Mouse (Mus musculus): ENCODE results near the gene Hist1h4k. TPM values are rescaled to one million over a fixed set of nuclear protein-coding genes. Genes with fewer than 3 reads are reported as not detected.
"Not testable (repeated sequence)": the region's sequence is repeated elsewhere in the genome, so short reads cannot be mapped to it uniquely, and the experiment has no call there.

Hist1h4k gene
- polyA plus RNA-seq, 1 experiment from 2014 or later = 0.84 TPM

DNA sequence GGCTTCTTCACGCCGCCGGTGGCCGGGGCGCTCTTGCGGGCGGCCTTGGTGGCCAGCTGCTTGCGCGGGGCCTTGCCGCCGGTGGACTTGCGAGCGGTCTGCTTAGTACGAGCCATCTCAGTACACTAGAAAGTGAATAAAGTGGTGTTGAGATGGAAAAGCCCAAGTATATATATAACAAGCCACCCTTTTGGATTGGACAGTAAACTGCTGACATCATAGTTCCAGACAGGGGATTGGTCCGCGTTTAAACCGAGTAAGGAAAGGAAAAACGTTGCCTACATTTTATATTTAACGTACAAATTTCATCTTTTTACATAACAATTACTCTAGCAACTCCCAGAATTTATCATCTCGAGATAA lies 32.9 kb upstream of the Hist1h4k start, which contains the start of gene Hist1h3i:
TSS of gene Hist1h3i (minus strand) at position 116 of the 363 bp plus-strand sequence.
- 0% methylated on average over 14 of the region's 20 CpGs for WGBS
- Histone ChIP-seq H3K9ac (peak within 1 kb of the TSS; percentile 70), H3K27ac (replicated peaks) (peak within 1 kb of the TSS; percentile 84), H3K9me3 (no peaks in the 10 kb centered on the region), H3K4me3 (peak within 1 kb of the TSS; percentile 40), H3K4me2 (peak within 1 kb of the TSS; percentile 80), H3K27me3 (no peaks in the 10 kb centered on the region), H3K4me1 (replicated peaks) (peaks cover 59% of the 10 kb centered on the region), H3K36me3 (no peaks in the 10 kb centered on the region)
- peak; percentile 76 for ATAC-seq (ENCODE audit: low read depth)

DNA sequence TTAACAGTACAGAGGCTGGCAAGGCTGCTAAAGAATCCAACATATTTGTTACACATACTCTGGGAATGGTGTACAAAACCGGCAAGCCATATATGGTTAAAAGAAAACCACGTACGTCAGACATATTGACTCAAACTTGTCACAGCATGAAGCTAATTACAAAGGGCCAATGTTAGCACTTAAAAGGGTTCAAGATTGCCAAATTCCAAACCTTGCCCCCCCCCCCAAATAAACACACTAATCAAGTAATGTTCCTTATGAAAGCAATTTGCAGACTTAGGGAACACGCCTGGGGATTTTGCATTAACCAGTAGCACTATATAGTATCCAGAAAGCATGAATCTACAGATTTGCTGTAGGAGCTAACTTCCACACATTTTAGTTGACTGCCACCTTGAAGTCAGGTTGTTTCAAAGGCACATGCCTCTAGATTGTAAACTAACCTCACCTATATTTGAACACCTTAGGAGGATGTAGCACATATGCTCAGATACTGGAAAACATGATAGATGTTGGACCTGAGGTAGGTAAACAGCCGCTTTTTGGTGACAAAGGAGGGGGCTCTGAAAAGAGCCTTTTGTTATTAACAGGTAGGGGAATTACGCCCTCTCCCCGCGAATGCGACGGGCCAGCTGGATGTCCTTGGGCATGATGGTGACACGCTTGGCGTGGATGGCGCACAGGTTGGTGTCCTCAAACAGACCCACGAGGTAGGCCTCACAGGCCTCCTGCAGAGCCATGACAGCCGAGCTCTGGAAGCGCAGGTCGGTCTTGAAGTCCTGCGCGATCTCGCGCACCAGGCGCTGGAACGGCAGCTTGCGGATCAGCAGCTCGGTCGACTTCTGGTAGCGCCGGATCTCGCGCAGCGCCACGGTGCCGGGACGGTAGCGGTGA lies 32.3 kb upstream of the Hist1h4k start:
- ATAC-seq (ENCODE audit: low read depth); H3K36me3 ChIP-seq: not testable (repeated sequence)

DNA sequence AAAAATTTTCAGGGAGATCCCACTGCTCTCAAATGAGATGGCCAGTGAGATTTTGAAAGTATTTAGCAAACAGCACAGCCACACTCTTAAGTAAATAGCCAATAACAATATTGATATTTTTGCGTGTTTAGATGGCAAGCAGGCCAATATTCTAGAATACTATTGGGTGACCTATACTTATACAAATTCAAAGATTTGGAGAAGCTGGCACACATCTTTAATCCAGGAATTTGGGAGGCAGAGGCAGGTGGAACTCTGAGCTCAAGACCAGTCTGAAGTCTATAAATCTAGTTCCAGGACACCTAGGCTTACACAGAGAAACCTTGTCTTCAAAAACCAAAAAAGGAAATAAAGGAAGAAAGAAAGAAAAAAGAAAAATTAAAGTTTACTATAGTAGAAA lies 31.3 kb upstream of the Hist1h4k start:
- no peaks in the 10 kb centered on the region for H3K9me3 ChIP-seq
- no peak overlapping the region for H3K4me2 ChIP-seq
- no peak overlapping the region for H3K27ac ChIP-seq (replicated peaks)
- H3K36me3 ChIP-seq = no peaks in the 10 kb centered on the region
- no peak overlapping the region for H3K9ac ChIP-seq
- 90% methylated on average over 1 of the region's 1 CpGs for WGBS
- H3K4me3 ChIP-seq = no peak overlapping the region
- no peaks in the 10 kb centered on the region for H3K27me3 ChIP-seq
- ATAC-seq (ENCODE audit: low read depth) = no peak
- peaks cover 56% of the 10 kb centered on the region for H3K4me1 ChIP-seq (replicated peaks)

More for the DNA sequence above, 32.3 kb upstream of the Hist1h4k start:
- Histone ChIP-seq H3K9ac (peak overlapping the region; percentile 70), H3K4me1 (replicated peaks) (peaks cover 56% of the 10 kb centered on the region), H3K4me3 (peak overlapping the region; percentile 40), H3K4me2 (peak overlapping the region; percentile 80), H3K27ac (replicated peaks) (peak overlapping the region; percentile 84)
- WGBS = under 1% methylated on average over 18 of the region's 35 CpGs
- H3K9me3 ChIP-seq, H3K27me3 ChIP-seq: not testable (repeated sequence)

DNA sequence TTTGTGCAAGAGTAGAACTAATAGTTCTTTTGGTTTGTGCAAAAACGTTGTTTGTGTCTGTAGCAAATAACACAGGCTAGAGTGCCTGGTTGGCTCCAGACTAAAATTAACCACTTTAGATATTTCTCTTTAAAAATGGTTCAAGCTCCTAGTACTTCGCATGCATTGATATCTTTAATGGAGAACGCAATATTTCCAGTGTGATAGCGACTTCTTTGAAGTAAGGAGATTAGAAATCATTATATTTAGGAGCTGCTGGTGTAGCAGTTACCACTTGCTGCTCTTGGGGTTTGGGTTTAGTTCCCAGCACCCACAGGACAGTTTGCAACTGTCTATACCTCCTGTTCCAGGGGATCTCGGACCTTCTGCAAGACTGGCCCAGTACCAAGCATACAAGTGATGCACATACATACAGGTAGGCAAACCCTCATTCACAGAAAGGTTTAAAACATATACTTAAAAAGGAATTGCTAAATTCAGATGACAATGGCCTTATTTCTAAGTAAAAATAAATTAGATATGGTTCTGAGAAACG lies 30.8 kb upstream of the Hist1h4k start:
- Histone ChIP-seq H3K27ac (replicated peaks) (no peak overlapping the region), H3K4me2 (peak overlapping the region; percentile 94), H3K27me3 (no peaks in the 10 kb centered on the region), H3K36me3 (no peaks in the 10 kb centered on the region), H3K4me1 (replicated peaks) (peaks cover 50% of the 10 kb centered on the region), H3K4me3 (peak overlapping the region; percentile 54; the same call in 1 of the 2 replicates), H3K9me3 (no peaks in the 10 kb centered on the region), H3K9ac (no peak overlapping the region)
- WGBS = 50% methylated on average over 6 of the region's 6 CpGs
- ATAC-seq (ENCODE audit: low read depth) = no peak

DNA sequence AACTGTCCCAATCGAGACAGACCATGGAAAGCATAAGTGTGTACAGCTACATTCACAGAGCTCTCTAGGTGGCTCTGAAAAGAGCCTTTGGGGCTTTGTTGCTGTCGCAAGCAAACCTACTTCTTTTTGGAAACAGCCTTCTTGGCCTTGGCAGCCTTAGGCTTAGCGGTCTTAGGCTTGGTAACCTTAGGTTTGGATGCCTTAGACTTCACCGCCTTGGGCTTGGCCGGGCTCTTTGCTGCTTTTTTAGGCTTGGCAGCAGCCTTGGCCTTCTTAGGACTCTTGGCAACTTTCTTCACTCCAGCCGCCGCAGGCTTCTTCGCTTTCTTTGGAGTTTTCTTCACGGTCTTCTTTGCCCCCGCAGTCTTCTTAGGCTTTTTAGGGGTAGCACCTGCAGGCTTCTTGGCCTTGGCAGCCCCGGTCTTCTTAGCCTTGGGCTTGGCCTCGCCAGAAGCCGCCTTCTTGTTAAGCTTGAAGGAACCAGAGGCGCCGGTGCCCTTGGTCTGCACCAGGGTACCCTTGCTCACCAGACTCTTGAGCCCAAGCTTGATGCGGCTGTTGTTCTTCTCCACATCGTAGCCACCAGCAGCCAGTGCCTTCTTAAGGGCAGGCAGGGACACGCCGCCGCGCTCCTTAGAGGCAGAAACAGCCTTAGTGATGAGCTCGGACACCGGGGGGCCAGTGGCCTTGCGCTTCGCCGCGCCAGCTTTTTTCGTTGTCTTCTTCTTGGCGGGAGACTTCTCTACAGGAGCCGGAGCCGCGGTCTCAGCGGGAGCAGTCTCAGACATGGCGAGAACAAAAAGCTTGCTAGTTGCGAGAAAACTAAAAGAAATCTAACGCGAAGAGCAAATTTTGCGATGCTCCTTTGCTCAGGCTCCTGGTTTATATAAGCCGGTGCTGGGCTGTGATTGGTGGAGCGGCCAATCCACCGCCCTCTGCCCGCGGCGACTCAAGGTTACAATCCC lies 29.7 kb upstream of the Hist1h4k start, which contains the start of gene Hist1h1b:
TSS of gene Hist1h1b (minus strand) at position 859 of the 965 bp plus-strand sequence.
- Histone ChIP-seq H3K36me3 (no peaks in the 10 kb centered on the region), H3K4me1 (replicated peaks) (peaks cover 45% of the 10 kb centered on the region), H3K4me3 (peak within 1 kb of the TSS; percentile 54), H3K27me3 (no peaks in the 10 kb centered on the region), H3K27ac (replicated peaks) (peak within 1 kb of the TSS; percentile 82), H3K4me2 (peak within 1 kb of the TSS; percentile 94), H3K9me3 (no peaks in the 10 kb centered on the region), H3K9ac (peak within 1 kb of the TSS; percentile 71)
- WGBS = under 1% methylated on average over 44 of the region's 44 CpGs
- ATAC-seq (ENCODE audit: low read depth) = peak; percentile 2; the same call in 1 of the 2 replicates

DNA sequence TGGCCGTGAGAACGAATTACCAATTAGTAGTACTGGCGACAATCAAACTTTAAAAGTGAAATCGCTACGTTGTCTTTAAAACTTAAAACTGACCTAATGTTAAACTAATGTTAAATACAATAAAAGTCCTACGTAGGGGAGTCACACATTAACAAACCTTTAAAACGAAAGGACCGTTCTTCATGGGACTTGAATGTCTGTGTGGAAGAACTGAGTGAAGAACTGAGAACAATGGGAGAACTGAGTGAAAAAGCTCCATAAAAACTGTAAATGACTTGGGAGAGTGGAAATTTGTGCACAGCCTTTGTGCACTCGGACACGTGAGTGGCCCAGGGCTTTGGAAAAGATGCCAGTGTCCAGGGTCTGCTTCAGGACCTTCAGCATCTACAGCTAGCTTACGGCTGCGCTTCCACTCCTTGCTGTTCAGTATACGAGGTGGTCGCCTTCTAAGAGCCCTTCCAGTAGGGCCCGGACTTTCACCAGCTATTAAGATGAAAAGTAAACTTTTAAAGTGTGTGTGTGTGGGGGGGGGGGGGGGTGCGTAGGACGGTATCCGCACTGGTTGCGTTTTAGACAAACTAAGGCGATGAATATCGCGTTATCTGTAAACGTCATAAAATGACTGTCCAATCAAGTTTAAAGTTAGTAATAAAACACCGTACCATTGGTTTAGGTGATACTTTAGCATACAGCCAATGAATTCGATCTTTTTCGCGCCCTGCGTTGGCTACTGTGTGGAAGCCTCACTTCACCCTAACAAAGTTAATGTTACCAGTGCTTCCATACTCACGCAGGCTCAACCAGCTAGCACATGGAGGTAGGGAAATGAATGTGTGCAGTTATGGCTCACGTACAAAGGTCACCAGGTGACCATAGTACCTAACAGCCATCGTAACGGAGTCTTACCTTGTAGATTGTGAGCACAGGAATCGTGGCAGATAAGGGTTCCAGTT lies 28.8 kb upstream of the Hist1h4k start:
- peak; percentile 94 for ATAC-seq (ENCODE audit: low read depth)
- H3K9me3 ChIP-seq = no peaks in the 10 kb centered on the region
- H3K27me3 ChIP-seq = no peaks in the 10 kb centered on the region
- WGBS = 5% methylated on average over 33 of the region's 33 CpGs
- H3K9ac ChIP-seq = peak overlapping the region; percentile 71
- H3K4me2 ChIP-seq = peak overlapping the region; percentile 94
- peaks cover 42% of the 10 kb centered on the region for H3K4me1 ChIP-seq (replicated peaks)
- H3K36me3 ChIP-seq = no peaks in the 10 kb centered on the region
- H3K4me3 ChIP-seq = peak overlapping the region; percentile 54
- peak overlapping the region; percentile 82 for H3K27ac ChIP-seq (replicated peaks)

DNA sequence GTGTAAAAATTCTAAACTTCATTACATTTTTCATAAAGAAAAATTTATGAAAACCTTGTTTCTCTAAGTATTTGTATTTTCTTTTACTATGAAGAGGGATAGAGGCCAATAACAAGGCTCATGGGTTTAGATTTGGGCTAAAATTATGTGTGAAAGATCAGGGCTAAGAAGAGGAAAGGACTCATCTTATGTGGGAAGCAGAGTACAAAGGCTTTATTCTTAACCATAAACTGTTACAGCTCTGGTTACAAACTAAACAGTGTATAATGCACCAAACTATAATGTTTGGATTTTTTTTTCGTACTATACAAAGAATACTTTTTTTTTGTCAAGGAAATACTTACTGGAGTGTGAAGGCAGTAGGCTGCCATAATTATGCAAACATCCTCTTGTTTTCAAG lies 5.4 kb upstream of the Hist1h4k start:
- no peak overlapping the region for H3K4me3 ChIP-seq
- 69% methylated on average over 1 of the region's 1 CpGs for WGBS
- ATAC-seq (ENCODE audit: low read depth) = no peak
- peak overlapping the region; percentile 25; the same call in 1 of the 2 replicates for H3K4me2 ChIP-seq
- H3K9me3 ChIP-seq = no peaks in the 10 kb centered on the region
- H3K9ac ChIP-seq = no peak overlapping the region
- no peak overlapping the region for H3K27ac ChIP-seq (replicated peaks)
- peaks cover 18% of the 10 kb centered on the region for H3K4me1 ChIP-seq (replicated peaks)
- no peaks in the 10 kb centered on the region for H3K36me3 ChIP-seq
- H3K27me3 ChIP-seq = no peaks in the 10 kb centered on the region

DNA sequence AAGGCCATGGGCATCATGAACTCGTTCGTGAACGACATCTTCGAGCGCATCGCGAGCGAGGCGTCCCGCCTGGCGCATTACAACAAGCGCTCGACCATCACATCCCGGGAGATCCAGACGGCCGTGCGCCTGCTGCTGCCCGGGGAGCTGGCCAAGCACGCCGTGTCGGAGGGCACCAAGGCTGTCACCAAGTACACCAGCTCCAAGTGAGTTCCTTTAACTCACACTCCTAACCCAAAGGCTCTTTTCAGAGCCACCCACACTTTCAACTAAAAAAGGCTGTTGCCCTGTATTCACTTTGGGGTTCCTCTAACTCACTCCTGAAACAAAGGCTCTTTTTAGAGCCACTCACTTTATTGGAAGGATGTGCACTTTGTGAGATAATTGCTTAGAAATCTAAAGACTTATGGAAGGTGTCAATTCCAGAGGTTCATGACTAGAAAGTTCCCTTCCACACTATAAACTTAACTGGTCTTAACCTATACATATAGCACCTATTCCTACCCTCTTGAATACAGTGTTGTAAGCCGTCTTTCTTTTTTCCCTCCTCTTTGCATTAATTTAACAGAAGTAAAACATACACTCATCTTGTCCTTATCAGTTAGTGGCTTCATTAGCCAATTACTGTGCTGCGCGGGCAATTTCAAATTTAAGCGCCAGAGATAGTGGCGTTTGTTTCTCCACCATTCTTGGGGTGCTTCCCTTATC lies 4.1 kb upstream of the Hist1h4k start:
- H3K4me1 ChIP-seq (replicated peaks) = peaks cover 23% of the 10 kb centered on the region
- not testable (repeated sequence) for H3K36me3 ChIP-seq, H3K9me3 ChIP-seq, H3K27me3 ChIP-seq
- H3K27ac ChIP-seq (replicated peaks) = peak overlapping the region; percentile 87
- H3K9ac ChIP-seq = peak overlapping the region; percentile 67
- H3K4me3 ChIP-seq = peak overlapping the region; percentile 47
- WGBS = under 1% methylated on average over 26 of the region's 26 CpGs
- peak overlapping the region; percentile 76 for H3K4me2 ChIP-seq
- peak; percentile 20 for ATAC-seq (ENCODE audit: low read depth)

DNA sequence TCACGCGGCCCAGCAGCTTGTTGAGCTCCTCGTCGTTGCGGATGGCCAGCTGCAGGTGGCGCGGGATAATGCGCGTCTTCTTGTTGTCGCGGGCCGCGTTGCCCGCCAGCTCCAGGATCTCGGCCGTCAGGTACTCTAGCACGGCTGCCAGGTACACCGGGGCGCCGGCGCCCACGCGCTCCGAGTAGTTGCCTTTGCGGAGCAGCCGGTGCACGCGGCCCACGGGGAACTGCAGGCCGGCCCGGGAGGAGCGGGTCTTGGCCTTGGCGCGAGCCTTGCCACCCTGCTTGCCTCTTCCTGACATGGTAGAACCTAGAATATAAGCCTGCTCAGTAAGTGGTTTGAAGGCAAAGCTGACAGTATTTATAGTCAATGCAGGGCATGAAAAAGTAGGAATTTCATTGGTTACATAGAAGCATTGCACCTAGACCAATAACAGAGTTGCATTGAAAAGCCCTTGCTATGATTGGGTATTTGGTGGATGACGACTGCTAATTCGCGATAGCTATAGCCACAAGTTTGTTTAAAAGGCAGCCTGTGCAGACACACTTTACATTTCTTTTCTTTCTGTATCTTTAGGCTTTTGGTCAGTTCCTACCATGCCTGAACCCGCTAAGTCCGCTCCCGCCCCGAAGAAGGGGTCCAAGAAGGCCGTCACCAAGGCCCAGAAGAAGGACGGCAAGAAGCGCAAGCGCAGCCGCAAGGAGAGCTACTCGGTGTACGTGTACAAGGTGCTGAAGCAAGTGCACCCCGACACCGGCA lies 3.4 kb upstream of the Hist1h4k start, which contains the start of the genes Hist1h2ak and Hist1h2bn:
TSS of gene Hist1h2ak (minus strand) at position 304 of the 762 bp plus-strand sequence.
TSS of gene Hist1h2bn (plus strand) at position 600 of the 762 bp plus-strand sequence.
- not testable (repeated sequence) for H3K36me3 ChIP-seq, H3K27me3 ChIP-seq, H3K9me3 ChIP-seq
- Histone ChIP-seq H3K4me3 (peak within 1 kb of the TSS; percentile 47), H3K9ac (peak within 1 kb of the TSS; percentile 72), H3K27ac (replicated peaks) (peak within 1 kb of the TSS; percentile 94), H3K4me2 (peak within 1 kb of the TSS; percentile 76), H3K4me1 (replicated peaks) (peaks cover 30% of the 10 kb centered on the region)
- WGBS = 1% methylated on average over 47 of the region's 50 CpGs
- ATAC-seq (ENCODE audit: low read depth) = peak; percentile 95

DNA sequence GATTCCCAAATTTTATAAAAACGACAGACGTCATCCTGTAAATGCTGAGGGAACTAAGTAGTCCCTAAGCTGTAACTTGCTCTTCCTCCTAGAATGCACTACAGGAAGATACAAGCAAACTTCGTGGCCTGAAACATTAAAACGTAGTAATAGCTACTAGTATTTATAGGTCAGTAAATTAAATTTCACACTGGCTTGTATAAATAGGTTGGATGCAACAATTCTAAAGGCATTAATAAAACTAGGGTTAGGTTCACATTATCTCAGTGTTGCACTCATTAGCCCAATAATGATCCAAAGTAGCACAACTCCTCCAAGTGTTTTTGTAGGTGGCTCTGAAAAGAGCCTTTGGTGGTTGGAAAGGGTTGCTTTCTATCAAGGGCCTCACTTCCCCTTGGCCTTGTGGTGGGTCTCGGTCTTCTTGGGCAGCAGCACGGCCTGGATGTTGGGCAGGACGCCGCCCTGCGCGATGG lies 2.8 kb upstream of the Hist1h4k start:
- Histone ChIP-seq H3K9me3 (no peaks in the 10 kb centered on the region), H3K4me2 (peak overlapping the region; percentile 76), H3K4me1 (replicated peaks) (peaks cover 35% of the 10 kb centered on the region), H3K27me3 (no peaks in the 10 kb centered on the region), H3K4me3 (peak overlapping the region; percentile 47), H3K27ac (replicated peaks) (peak overlapping the region; percentile 94), H3K36me3 (no peaks in the 10 kb centered on the region), H3K9ac (peak overlapping the region; percentile 72)
- WGBS = 3% methylated on average over 10 of the region's 10 CpGs
- ATAC-seq (ENCODE audit: low read depth) = no peak
